Mouse (Mus musculus): ENCODE results near the gene Rnft2. TPM values are rescaled to one million over a fixed set of nuclear protein-coding genes. Genes with fewer than 3 reads are reported as not detected.

The Rnft2 gene
- polyA plus RNA-seq, 1 experiment from 2014 or later: 2.1 TPM

Other genes with a start within 250 kb of the Rnft2 start
- 8.6 and 9.9 TPM in 2 replicates for gene Tesc, start 217.4 kb downstream of the Rnft2 start, polyA plus RNA-seq (2015; fragmentation: Nextera tagmentation; extraction: Ambion mirVana)
- gene Fbxw8, start 89.7 kb downstream of the Rnft2 start, polyA plus RNA-seq (2015; fragmentation: Nextera tagmentation; extraction: Ambion mirVana): 26.0 and 26.7 TPM in 2 replicates
- gene Hrk, start 80.5 kb downstream of the Rnft2 start, polyA plus RNA-seq (2015; fragmentation: Nextera tagmentation; extraction: Ambion mirVana): 0.08 and 0.10 TPM in 2 replicates
- 6.9 and 7.2 TPM in 2 replicates for gene 2410131K14Rik, start 111 bp upstream of the Rnft2 start, polyA plus RNA-seq (2015; fragmentation: Nextera tagmentation; extraction: Ambion mirVana)